Mouse (Mus musculus): ENCODE measurements at regions not wholly inside any gene's neighbourhood (a gene's known extent, or its start where the extent isn't known, plus 50 kb on each side); places are given as distances from the start of the nearest gene placed in this dataset.

DNA sequence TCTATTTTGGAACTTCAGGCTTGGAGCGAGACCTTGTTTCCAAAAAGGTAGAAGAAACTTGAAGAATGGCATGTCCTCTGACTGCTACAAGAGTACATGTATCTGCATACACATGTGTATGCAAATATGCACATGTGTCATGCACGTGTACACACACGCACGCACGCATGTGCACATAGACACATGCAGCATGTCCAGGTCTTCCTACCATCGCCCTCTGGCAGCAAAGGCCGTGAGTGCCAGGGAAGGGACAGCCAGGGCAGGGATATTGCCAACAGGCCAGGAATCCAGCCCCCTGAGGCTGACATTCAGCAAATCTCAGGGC is 231.0 kb downstream of the Clic5 start:
- TF ChIP-seq POLR2A (IDR thresholded peaks at IDR 0.05; ENCODE audit: extremely low read depth, insufficient read depth, low read length) (no peak), CTCF (IDR thresholded peaks at IDR 0.05; ENCODE audit: low read depth, low read length) (no peak)

Measured in liver, adult 2 months (tissue).